25 mouse cellular contexts compared by ENCODE assay signal in the genomic region with DNA sequence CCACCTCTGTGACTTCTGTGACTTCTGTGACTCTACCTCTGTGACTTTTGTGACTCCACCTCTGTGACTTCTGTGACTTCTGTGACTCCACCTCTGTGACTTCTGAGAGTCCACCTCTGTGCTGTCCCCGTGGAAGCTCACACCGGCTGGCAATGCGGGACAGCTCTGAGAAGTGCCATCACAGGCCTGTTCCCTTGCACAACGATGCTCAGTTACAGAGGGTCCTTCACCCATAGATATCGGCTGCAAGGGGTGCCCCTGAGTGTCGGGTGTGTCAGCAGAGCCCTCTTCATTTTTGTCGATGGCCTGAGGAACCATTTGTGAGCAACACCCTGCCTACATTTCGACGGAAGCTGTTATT.
DNase-seq lines count a peak whose midpoint lies in the region; ATAC-seq and TF ChIP-seq lines count a peak whose summit lies in the region.
"Had no signal": no experiment of that assay in that cellular context is flagged by ENCODE, and none has a peak within 500 bp of the region (broad histone marks: within the 10 kb centered on the region; RNA-seq: fewer than 3 reads in every experiment).

No protein-coding gene starts in this region.

- no peak for TF ChIP-seq CTCF in gastrocnemius, adult 2 months (IDR thresholded peaks at IDR 0.05)

- H3K9ac ChIP-seq in midbrain, embryonic 11.5 days (ENCODE audit: low read length), result no peak overlapping the region
- no peak overlapping the region for H3K9ac ChIP-seq in midbrain, embryonic 15.5 days
- H3K9ac ChIP-seq: heart, embryonic 12.5 days; hindbrain, embryonic 12.5 days; limb, embryonic 12.5 days; midbrain, embryonic 12.5 days; neural tube, embryonic 12.5 days had no signal

- no peak for DNase-seq in gastrocnemius, adult 2 months
- DNase-seq in gastrocnemius, postnatal 14 days, result no peak
- peak; percentile 61 for DNase-seq in midbrain, embryonic 11.5 days (ENCODE audit: low spot score, missing footprints)
- DNase-seq in induced T-regulatory cell, adult 2 months (ENCODE audit: low read depth), result peak; percentile 9
- DNase-seq in left cerebral cortex, postnatal 36 days (ENCODE audit: low spot score in 2 of 2), result no peak
- no peak for DNase-seq in thymus, adult 18-20 months
- no peak for DNase-seq in urinary bladder, adult 2 months (ENCODE audit: low spot score)
- DNase-seq: adrenal gland, postnatal 36 days; cerebellum, adult 2 months; cerebellum, postnatal 36 days; gastrocnemius, postnatal 10 days; heart, postnatal 10 days; kidney, adult 2 months; lung, adult 18-20 months; lung, postnatal 10 days; retina, postnatal 1 day had no signal

- no peak overlapping the region for H3K4me2 ChIP-seq in midbrain, embryonic 11.5 days
- H3K4me2 ChIP-seq in midbrain, embryonic 15.5 days, result no peak overlapping the region
- H3K4me2 ChIP-seq: hindbrain, embryonic 12.5 days; limb, embryonic 12.5 days; midbrain, embryonic 12.5 days; neural tube, embryonic 12.5 days had no signal

- WGBS in midbrain, embryonic 11.5 days, result 86% methylated on average over 9 of the region's 9 CpGs
- 91% methylated on average over 9 of the region's 9 CpGs for WGBS in midbrain, embryonic 15.5 days

- no peaks in the 10 kb centered on the region for H3K9me3 ChIP-seq in midbrain, embryonic 11.5 days (ENCODE audit: control insufficient read depth, low read length)
- H3K9me3 ChIP-seq in midbrain, embryonic 15.5 days, result no peaks in the 10 kb centered on the region
- H3K9me3 ChIP-seq: heart, embryonic 12.5 days; hindbrain, embryonic 12.5 days; limb, embryonic 12.5 days; midbrain, embryonic 12.5 days; neural tube, embryonic 12.5 days had no signal

- H3K4me1 ChIP-seq in midbrain, embryonic 11.5 days (ENCODE audit: control insufficient read depth, insufficient read depth, low read length), result no peaks in the 10 kb centered on the region
- H3K4me1 ChIP-seq in midbrain, embryonic 15.5 days, result no peaks in the 10 kb centered on the region
- H3K4me1 ChIP-seq: hindbrain, embryonic 12.5 days; limb, embryonic 12.5 days; midbrain, embryonic 12.5 days; neural tube, embryonic 12.5 days had no signal

- intact Hi-C loops in gastrocnemius, adult 2 months (cut with DNase I), result no loop called here
- intact Hi-C loops in gastrocnemius, postnatal 14 days (cut with DNase I; ENCODE audit: low total_unique reads), result no loop called here
- intact Hi-C loops in left cerebral cortex, postnatal 36 days (cut with DNase I), result no loop called here

- no peaks in the 10 kb centered on the region for H3K36me3 ChIP-seq in midbrain, embryonic 11.5 days (ENCODE audit: control insufficient read depth, insufficient read depth, low read length)
- H3K36me3 ChIP-seq in midbrain, embryonic 15.5 days (replicated peaks), result no peaks in the 10 kb centered on the region
- H3K36me3 ChIP-seq: heart, embryonic 12.5 days; hindbrain, embryonic 12.5 days; limb, embryonic 12.5 days; midbrain, embryonic 12.5 days; neural tube, embryonic 12.5 days had no signal

- ATAC-seq in midbrain, embryonic 11.5 days (ENCODE audit: low FRiP score), result no peak
- no peak for ATAC-seq in midbrain, embryonic 15.5 days (replicated peaks)
- ATAC-seq: forebrain, embryonic 14.5 days; inflammation-experienced regulatory T-cells, adult 6 months had no signal

- 0 out of 2 replicates have a peak overlapping the region, but pooled peaks have one; percentile 20 for H3K27ac ChIP-seq in gastrocnemius, adult 2 months
- H3K27ac ChIP-seq in midbrain, embryonic 11.5 days (ENCODE audit: low read depth, low read length), result no peak overlapping the region
- H3K27ac ChIP-seq in midbrain, embryonic 15.5 days, result no peak overlapping the region
- H3K27ac ChIP-seq: hindbrain, embryonic 12.5 days; kidney, postnatal 0 days; limb, embryonic 12.5 days; midbrain, embryonic 12.5 days; neural tube, embryonic 12.5 days had no signal

- H3K4me3 ChIP-seq in gastrocnemius, adult 2 months, result no peak overlapping the region
- H3K4me3 ChIP-seq in midbrain, embryonic 11.5 days (ENCODE audit: low read depth, low read length), result no peak overlapping the region
- no peak overlapping the region for H3K4me3 ChIP-seq in midbrain, embryonic 15.5 days
- H3K4me3 ChIP-seq: heart, embryonic 12.5 days; hindbrain, embryonic 12.5 days; limb, embryonic 12.5 days; midbrain, embryonic 12.5 days; neural tube, embryonic 12.5 days had no signal

- no peaks in the 10 kb centered on the region for H3K27me3 ChIP-seq in midbrain, embryonic 11.5 days (ENCODE audit: control insufficient read depth, insufficient read depth, low read length)
- no peaks in the 10 kb centered on the region for H3K27me3 ChIP-seq in midbrain, embryonic 15.5 days (replicated peaks)
- H3K27me3 ChIP-seq: heart, embryonic 12.5 days; hindbrain, embryonic 12.5 days; limb, embryonic 12.5 days; midbrain, embryonic 12.5 days; neural tube, embryonic 12.5 days had no signal

Comparison
In these comparisons a context has a peak if more than half of its experiments do, and no peak if none do; other contexts are left out.
1. DNase-seq: peak in midbrain, embryonic 11.5 days (single experiment) and induced T-regulatory cell, adult 2 months (single experiment); none in gastrocnemius, adult 2 months (single experiment), gastrocnemius, postnatal 14 days (single experiment), left cerebral cortex, postnatal 36 days (0 of 2), thymus, adult 18-20 months (0 of 2) and urinary bladder, adult 2 months (single experiment).